Mouse (Mus musculus): ENCODE measurements around the gene Gm5065. TPM values are rescaled to one million over a fixed set of nuclear protein-coding genes. Genes with fewer than 3 reads are reported as not detected.

Gene Gm5065
- polyA plus RNA-seq (2017; shearing (Covaris generic)), result not detected

GRCm38 (mm10) chr7:5350237-5350636 is at the start of gene Gm5065:
Gene Gm5065 (plus strand): TSS chr7:5350537.

DNA sequence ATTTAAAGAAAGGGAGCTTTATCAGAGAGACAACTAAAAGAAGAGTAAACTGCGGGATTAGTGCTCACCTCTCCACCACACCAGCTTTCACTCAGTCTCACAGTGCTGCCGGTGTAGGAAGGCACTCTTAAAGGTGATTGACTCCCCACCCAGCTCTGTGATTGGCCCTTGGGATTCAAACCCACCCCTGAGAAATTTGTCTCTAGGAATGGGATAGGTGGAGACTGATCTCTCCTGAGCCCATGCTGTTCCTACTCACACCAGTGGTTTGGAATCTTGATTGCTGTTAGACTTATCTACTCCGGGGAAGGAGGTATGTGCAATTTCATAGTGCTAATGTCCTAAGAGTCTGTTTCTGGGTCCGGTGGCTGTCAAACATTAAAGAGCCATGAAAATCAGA is 598 bp downstream of the Gm5065 start, which contains the start of gene Nlrp2:
Gene Nlrp2 (minus strand): TSS at position 101 of the 400 bp plus-strand sequence.

Other genes with a start within 250 kb of the Gm5065 start
- gene Rfpl4, start 233.6 kb upstream of the Gm5065 start, polyA plus RNA-seq (2017; shearing (Covaris generic)), result not detected
- 0.29 TPM for gene Rasl2-9, start 224.6 kb upstream of the Gm5065 start, polyA plus RNA-seq (2017; shearing (Covaris generic))
- 0.12 TPM for gene Vmn1r55, start 200.9 kb upstream of the Gm5065 start, polyA plus RNA-seq (2017; shearing (Covaris generic))
- not detected for gene Vmn1r56, start 153.8 kb upstream of the Gm5065 start, polyA plus RNA-seq (2017; shearing (Covaris generic))
- not detected for gene Vmn1r57, start 132.0 kb upstream of the Gm5065 start, polyA plus RNA-seq (2017; shearing (Covaris generic))
- not detected for gene Nlrp2, start 498 bp downstream of the Gm5065 start, polyA plus RNA-seq (2017; shearing (Covaris generic))
- gene Vmn1r58, start 62.9 kb downstream of the Gm5065 start, polyA plus RNA-seq (2017; shearing (Covaris generic)), result 0.05 TPM
- not detected for gene Vmn1r59, start 106.2 kb downstream of the Gm5065 start, polyA plus RNA-seq (2017; shearing (Covaris generic))
- gene Vmn2r28, start 143.4 kb downstream of the Gm5065 start, polyA plus RNA-seq (2017; shearing (Covaris generic)), result not detected
- gene Vmn1r60, start 196.8 kb downstream of the Gm5065 start, polyA plus RNA-seq (2017; shearing (Covaris generic)), result 0.12 TPM

Data from activated CD4-positive, CD25-positive, alpha-beta regulatory T cell, adult 9 weeks (primary cell).